Mouse (Mus musculus) liver, adult 2 months (tissue): ENCODE data around the gene Oxld1. TPM values are rescaled to one million over a fixed set of nuclear protein-coding genes. Genes with fewer than 3 reads are reported as not detected.

Experiments used
- DNase-seq: peaks from one replicate; pipeline ENCODE4 v3.0.0-alpha.2; 2011; ENCODE audit warnings: low read depth, low spot score; ENCODE audit errors: extremely low read depth
- H3K27ac ChIP-seq: fragments of 200-500 bp; replicated peaks from 2 replicates; pipeline ENCODE4 v1.5.1; 2012; ENCODE audit warnings: low read depth, mild to moderate bottlenecking, control low read depth, inconsistent platforms, low read length; ENCODE audit not compliant: insufficient read depth
- H3K27me3 ChIP-seq: fragments of 200-500 bp; 2 replicates; pipeline ENCODE4 v1.6.1; 2012; ENCODE audit warnings: mild to moderate bottlenecking, moderate library complexity, low read length, inconsistent platforms; ENCODE audit not compliant: control insufficient read depth, insufficient read depth
- H3K36me3 ChIP-seq: fragments of 200-500 bp; 2 replicates; pipeline ENCODE4 v1.6.1; 2012; ENCODE audit warnings: low read length, inconsistent platforms; ENCODE audit not compliant: control insufficient read depth, insufficient read depth
- H3K4me1 ChIP-seq: fragments of 200-500 bp; 2 replicates; pipeline ENCODE4 v1.6.1; 2011; ENCODE audit warnings: low read length; ENCODE audit not compliant: control insufficient read depth, insufficient read depth
- H3K4me3 ChIP-seq: fragments of 200-500 bp; 2 replicates; pipeline ENCODE4 v1.5.1; 2011; ENCODE audit warnings: low read depth, mild to moderate bottlenecking, control low read depth, low read length, moderate library complexity; ENCODE audit not compliant: insufficient read depth
- H3K79me2 ChIP-seq: fragments of 200-500 bp; 2 replicates; pipeline ENCODE4 v1.6.1; 2012; ENCODE audit warnings: inconsistent platforms, mild to moderate bottlenecking, low read length, moderate library complexity; ENCODE audit not compliant: control insufficient read depth, insufficient read depth
- H3K9ac ChIP-seq: fragments of 200-500 bp; 2 replicates; pipeline ENCODE4 v1.6.1; 2012; ENCODE audit warnings: low read depth, mild to moderate bottlenecking, control low read depth, inconsistent platforms, low read length
- CTCF ChIP-seq: fragments of 200-500 bp; IDR thresholded peaks from 2 replicates; pipeline ENCODE4 v1.5.1; 2011; ENCODE audit warnings: low read depth, low read length, control low read depth
- POLR2A ChIP-seq: fragments of 200-500 bp; IDR thresholded peaks from 2 replicates; pipeline ENCODE4 v1.6.1; 2011; ENCODE audit warnings: low read length, control low read depth; ENCODE audit not compliant: insufficient read depth; ENCODE audit errors: extremely low read depth
- WGBS: fragments of 180-500 bp; shearing (Covaris S2); methylation state at CpG from one replicate; pipeline ENCODE4 v1.1.7; 2018; 5-methylcytosine and 5-hydroxymethylcytosine counted together
- polyA plus RNA-seq: library from polyadenylated mRNA; depleted of rRNA; stranded (reverse); fragments of >200 nt; gene quantifications from 2 replicates; pipeline ENCODE4 v1.2.3, GENCODE M21; 2012
- total RNA-seq: library from RNA; depleted of rRNA; stranded (reverse); fragments of >200 nt; gene quantifications from 2 replicates; pipeline ENCODE4 v1.2.3, GENCODE M21; 2014

Oxld1 gene
- total and polyA plus RNA-seq, 2 experiments: 28.9 to 29.2 TPM

- no peak for TF ChIP-seq POLR2A
- TF ChIP-seq CTCF: no peak
- H3K9ac ChIP-seq: peak overlapping the region; percentile 0
- WGBS: 51% methylated on average over 6 of the region's 6 CpGs
- H3K4me3 ChIP-seq: no peak overlapping the region
- H3K36me3 ChIP-seq: peaks cover 15% of the 10 kb centered on the region
- no peaks in the 10 kb centered on the region for H3K27me3 ChIP-seq
- DNase-seq: no peak
- H3K4me1 ChIP-seq: peaks cover 24% of the 10 kb centered on the region
- H3K79me2 ChIP-seq: no peaks in the 10 kb centered on the region
- peak overlapping the region; percentile 42 for H3K27ac ChIP-seq
Observed at GRCm38 (mm10) chr11:120499894-120500293, 42.0 kb upstream of the Oxld1 start.

GRCm38 (mm10) chr11:120498891-120499290 is 41.0 kb upstream of the Oxld1 start:
- Histone ChIP-seq H3K36me3 (peaks cover 20% of the 10 kb centered on the region), H3K79me2 (no peaks in the 10 kb centered on the region), H3K27ac (no peak overlapping the region), H3K27me3 (no peaks in the 10 kb centered on the region), H3K4me3 (no peak overlapping the region), H3K9ac (no peak overlapping the region), H3K4me1 (peaks cover 28% of the 10 kb centered on the region)
- TF ChIP-seq POLR2A: no peak
- no peak for TF ChIP-seq CTCF
- 87% methylated on average over 5 of the region's 5 CpGs for WGBS
- no peak for DNase-seq

- DNase-seq: peak; percentile 73
Observed at GRCm38 (mm10) chr11:120498226-120498625, 40.4 kb upstream of the Oxld1 start.

GRCm38 (mm10) chr11:120497436-120497835 is 39.6 kb upstream of the Oxld1 start:
- Histone ChIP-seq H3K27ac (no peak overlapping the region; the same call in 1 of the 2 replicates), H3K79me2 (no peaks in the 10 kb centered on the region; the same call in 1 of the 2 replicates), H3K4me3 (no peak overlapping the region), H3K27me3 (no peaks in the 10 kb centered on the region), H3K9ac (no peak overlapping the region), H3K4me1 (peaks cover 34% of the 10 kb centered on the region), H3K36me3 (peaks cover 20% of the 10 kb centered on the region)
- DNase-seq: peak; percentile 78
- TF ChIP-seq CTCF (no peak), POLR2A (no peak)
- 78% methylated on average over 3 of the region's 3 CpGs for WGBS

More at GRCm38 (mm10) chr11:120498226-120498625, 40.4 kb upstream of the Oxld1 start:
- Histone ChIP-seq H3K79me2 (no peaks in the 10 kb centered on the region), H3K27me3 (no peaks in the 10 kb centered on the region), H3K36me3 (peaks cover 20% of the 10 kb centered on the region), H3K9ac (no peak overlapping the region), H3K27ac (0 out of 2 replicates have a peak overlapping the region, but pooled peaks have one; percentile 3), H3K4me3 (no peak overlapping the region), H3K4me1 (peaks cover 32% of the 10 kb centered on the region)
- 62% methylated on average over 12 of the region's 12 CpGs for WGBS
- TF ChIP-seq POLR2A: no peak
- no peak for TF ChIP-seq CTCF

- 23% methylated on average over 3 of the region's 3 CpGs for WGBS
- peaks cover 20% of the 10 kb centered on the region for H3K36me3 ChIP-seq
Observed at GRCm38 (mm10) chr11:120493911-120494310, 36.0 kb upstream of the Oxld1 start.

GRCm38 (mm10) chr11:120493351-120493750 is 35.5 kb upstream of the Oxld1 start:
- WGBS: 17% methylated on average over 3 of the region's 3 CpGs
- H3K4me3 ChIP-seq: peak overlapping the region; percentile 93
- no peak for TF ChIP-seq CTCF
- no peak for TF ChIP-seq POLR2A
- DNase-seq: peak; percentile 76
- peaks cover 22% of the 10 kb centered on the region for H3K36me3 ChIP-seq
- peak overlapping the region; percentile 94 for H3K9ac ChIP-seq
- H3K27ac ChIP-seq: peak overlapping the region; percentile 96
- H3K4me1 ChIP-seq: peaks cover 32% of the 10 kb centered on the region
- no peaks in the 10 kb centered on the region for H3K27me3 ChIP-seq
- H3K79me2 ChIP-seq: no peaks in the 10 kb centered on the region; the same call in 1 of the 2 replicates

More at GRCm38 (mm10) chr11:120493911-120494310, 36.0 kb upstream of the Oxld1 start:
- TF ChIP-seq CTCF (no peak), POLR2A (no peak)
- Histone ChIP-seq H3K27me3 (no peaks in the 10 kb centered on the region), H3K27ac (peak overlapping the region; percentile 96), H3K9ac (peak overlapping the region; percentile 53), H3K4me1 (peaks cover 32% of the 10 kb centered on the region), H3K79me2 (no peaks in the 10 kb centered on the region; the same call in 1 of the 2 replicates), H3K4me3 (no peak overlapping the region; the same call in 1 of the 2 replicates)
- DNase-seq: peak; percentile 79
